Mouse (Mus musculus): ENCODE results near the gene Pus1.

Gene Pus1

GRCm38 (mm10) chr5:110779998-110780760, at the start of gene Pus1:
Gene Pus1, minus strand, starts transcription at chr5:110780659.
- peak; percentile 33 for DNase-seq (ENCODE audit: extremely low spot score, low read depth, low spot score)

- DNase-seq (ENCODE audit: extremely low spot score, low read depth, low spot score), result no peak
Measured at GRCm38 (mm10) chr5:110827576-110827975, 47.1 kb upstream of the Pus1 start.

DNA sequence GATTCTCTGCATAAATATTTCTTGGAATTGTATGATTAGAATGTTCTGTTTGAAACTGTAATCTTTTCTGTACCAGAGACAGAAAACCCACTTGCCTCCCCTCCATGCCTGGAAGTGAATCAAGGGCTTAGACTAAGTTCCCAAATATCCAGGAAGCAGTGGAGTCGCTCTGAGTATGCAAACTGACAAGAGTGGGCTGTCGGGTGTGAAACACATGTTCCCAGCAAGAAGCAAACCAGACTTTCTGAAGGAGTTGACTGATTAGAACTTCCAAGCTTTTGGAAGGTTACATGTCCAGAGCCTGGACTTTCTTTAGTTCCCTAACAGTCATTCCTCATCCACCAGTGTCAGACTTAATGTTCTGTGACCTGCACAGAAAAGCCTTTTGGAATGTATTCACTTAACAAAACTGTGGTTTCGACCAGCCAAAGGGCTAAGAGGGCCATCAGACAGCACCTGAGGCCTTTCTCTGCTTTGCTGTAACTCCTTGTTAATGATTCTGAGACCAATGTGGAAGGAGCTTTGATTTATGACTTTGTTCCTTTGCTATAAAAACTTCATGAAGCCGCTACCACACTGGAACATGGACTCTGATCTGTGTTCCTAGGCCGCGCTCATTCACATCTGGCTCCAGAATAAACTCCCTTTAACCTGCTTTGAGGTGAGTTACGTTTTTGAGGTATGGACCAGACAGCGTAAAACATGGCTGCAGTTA, 46.5 kb upstream of the Pus1 start:
- no peak for DNase-seq (ENCODE audit: extremely low spot score, low read depth, low spot score)

GRCm38 (mm10) chr5:110824421-110824820, 44.0 kb upstream of the Pus1 start:
- DNase-seq (ENCODE audit: extremely low spot score, low read depth, low spot score), result no peak

- peak; percentile 92 for DNase-seq (ENCODE audit: extremely low spot score, low read depth, low spot score)
Measured at GRCm38 (mm10) chr5:110809667-110810325, 29.3 kb upstream of the Pus1 start, which contains the start of gene Ulk1. Gene Ulk1, minus strand, starts transcription at chr5:110810097.

DNA sequence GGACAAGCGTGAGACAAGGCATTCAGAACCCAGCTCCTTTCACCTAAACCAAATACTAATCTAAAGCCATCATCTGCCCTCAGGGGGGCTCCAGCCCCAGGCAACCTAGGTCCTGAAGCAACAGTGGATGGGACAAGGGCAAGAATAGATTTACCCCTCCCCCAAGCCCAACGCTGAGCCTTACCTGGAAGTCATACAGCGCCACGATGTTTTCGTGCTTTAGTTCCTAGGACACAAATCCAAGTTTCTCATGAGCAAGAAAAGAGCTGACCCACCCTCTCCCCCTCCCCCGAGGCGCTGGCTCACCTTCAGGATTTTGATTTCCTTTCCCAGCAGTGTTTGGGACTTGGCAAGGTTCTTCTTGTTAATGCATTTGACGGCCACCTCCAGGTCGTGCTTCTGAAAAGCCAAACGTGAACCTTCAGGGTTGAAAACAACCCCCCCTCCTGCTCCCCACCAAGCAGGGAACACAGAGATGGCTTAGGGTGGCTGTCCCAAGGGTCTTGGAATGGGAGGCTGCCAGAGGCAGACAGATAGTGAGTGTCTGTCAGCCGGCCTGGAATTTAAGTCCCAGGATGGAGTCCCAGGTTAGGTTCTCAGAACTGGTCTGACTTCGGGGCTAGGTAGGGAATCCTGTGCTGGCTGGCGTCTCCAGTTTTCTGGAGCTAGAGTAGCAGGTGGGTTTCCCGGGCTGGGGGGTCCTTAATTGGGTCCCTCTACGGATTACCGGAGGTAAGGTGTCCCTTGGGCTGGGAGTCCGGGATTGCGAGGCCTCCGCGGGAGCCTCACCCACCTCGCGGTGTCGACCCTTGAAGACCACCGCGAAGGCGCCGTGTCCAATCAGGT, 28.6 kb upstream of the Pus1 start:
- DNase-seq (ENCODE audit: extremely low spot score, low read depth, low spot score), result no peak

- no peak for DNase-seq (ENCODE audit: extremely low spot score, low read depth, low spot score)
Measured at GRCm38 (mm10) chr5:110808061-110808631, 27.7 kb upstream of the Pus1 start.

DNA sequence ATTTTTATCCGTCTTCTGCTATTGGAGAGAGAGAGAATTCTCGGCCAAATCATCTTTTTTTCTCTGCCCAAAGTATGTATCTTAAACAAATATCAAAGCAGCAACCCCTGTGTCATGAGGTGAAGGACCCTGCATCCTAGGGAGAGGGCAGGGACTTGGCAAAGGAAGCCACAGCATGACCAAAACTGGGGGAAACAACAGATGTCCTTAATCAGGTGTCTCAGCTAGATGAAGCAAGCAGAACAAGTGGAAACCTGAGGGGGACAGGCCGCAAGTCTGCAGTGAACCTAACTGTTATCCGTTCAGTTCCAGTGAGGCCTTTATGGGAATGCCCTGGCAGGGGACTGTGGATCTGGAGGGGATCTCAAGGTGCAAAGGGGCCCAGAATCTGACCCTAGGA, 27.0 kb upstream of the Pus1 start:
- DNase-seq (ENCODE audit: extremely low spot score, low read depth, low spot score), result no peak

GRCm38 (mm10) chr5:110806676-110807075, 26.2 kb upstream of the Pus1 start:
- no peak for DNase-seq (ENCODE audit: extremely low spot score, low read depth, low spot score)

- DNase-seq (ENCODE audit: extremely low spot score, low read depth, low spot score), result no peak
Measured at GRCm38 (mm10) chr5:110806154-110806553, 25.7 kb upstream of the Pus1 start.

GRCm38 (mm10) chr5:110804012-110804743, 23.7 kb upstream of the Pus1 start:
- DNase-seq (ENCODE audit: extremely low spot score, low read depth, low spot score), result no peak

- no peak for DNase-seq (ENCODE audit: extremely low spot score, low read depth, low spot score)
Measured at GRCm38 (mm10) chr5:110802809-110803208, 22.4 kb upstream of the Pus1 start.

DNA sequence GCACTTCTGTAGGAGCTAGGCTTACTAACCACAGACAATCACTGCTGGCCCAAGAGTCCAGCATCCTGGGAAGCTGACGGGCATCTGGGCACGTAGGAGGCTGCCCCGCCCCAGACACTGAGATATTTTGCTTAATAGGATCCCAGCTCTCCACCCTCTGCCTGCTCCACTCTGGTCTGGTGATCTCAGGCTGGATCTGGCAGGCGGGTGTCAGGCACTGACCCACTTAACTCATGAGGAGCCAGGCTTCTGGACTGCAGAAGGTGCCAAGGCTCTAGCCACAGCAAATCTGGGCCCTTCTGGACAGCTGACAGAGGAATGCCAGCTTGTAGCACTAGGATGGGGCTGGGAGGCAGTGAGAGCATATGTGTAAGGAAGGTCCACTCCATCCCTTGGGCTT, 21.7 kb upstream of the Pus1 start:
- no peak for DNase-seq (ENCODE audit: extremely low spot score, low read depth, low spot score)

GRCm38 (mm10) chr5:110801036-110801624, 20.7 kb upstream of the Pus1 start:
- DNase-seq (ENCODE audit: extremely low spot score, low read depth, low spot score), result no peak

DNA sequence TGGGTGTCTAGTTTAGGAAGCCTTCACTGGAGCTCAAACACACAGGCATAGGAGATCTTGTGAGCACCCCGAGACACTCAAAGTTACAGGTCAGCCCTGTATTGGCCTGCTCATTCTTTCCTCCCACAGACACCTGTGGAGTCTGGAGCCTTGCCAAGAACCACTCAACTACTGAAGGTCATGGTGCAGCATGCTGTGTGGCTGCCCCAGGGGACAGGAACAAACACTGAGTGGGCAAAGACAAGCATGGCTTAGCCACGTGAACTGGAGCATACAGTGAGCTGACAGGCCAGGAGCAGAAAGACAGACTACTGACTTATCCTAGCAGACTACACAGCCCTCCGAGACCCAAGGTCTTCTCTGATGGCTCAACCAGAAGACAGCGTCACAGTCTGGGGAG, 17.2 kb upstream of the Pus1 start:
- DNase-seq (ENCODE audit: extremely low spot score, low read depth, low spot score), result no peak

DNA sequence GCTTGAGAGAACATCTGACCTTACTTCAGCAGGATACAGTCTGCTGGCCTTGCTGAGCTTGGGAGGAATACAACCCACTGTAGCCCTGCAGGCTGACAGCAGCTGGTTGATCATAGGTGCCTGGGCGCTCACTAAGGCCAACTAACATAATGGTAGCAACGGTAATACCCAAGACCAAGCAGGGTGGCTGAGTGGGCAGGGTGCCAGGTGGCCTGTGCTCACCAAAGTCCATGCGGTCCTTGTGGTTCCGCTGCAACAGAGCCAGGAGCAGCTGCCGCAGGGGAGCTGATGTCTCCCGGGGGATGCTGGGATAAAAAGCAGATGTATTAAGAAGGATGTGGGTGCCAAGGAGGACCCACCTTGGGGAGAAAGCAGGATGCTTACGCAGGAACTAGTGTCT, 13.9 kb upstream of the Pus1 start:
- DNase-seq (ENCODE audit: extremely low spot score, low read depth, low spot score), result no peak

- DNase-seq (ENCODE audit: extremely low spot score, low read depth, low spot score), result no peak
Measured at GRCm38 (mm10) chr5:110788684-110789083, 8.2 kb upstream of the Pus1 start.

GRCm38 (mm10) chr5:110786081-110786835, 5.8 kb upstream of the Pus1 start:
- DNase-seq (ENCODE audit: extremely low spot score, low read depth, low spot score), result no peak

- DNase-seq (ENCODE audit: extremely low spot score, low read depth, low spot score), result no peak
Measured at GRCm38 (mm10) chr5:110783150-110783549, 2.7 kb upstream of the Pus1 start.

Measured in hindlimb bud, embryonic 11.5 days (tissue).